Mouse (Mus musculus) embryonic facial prominence, embryonic 12.5 days (tissue): ENCODE measurements around the gene Fbxw9. TPM values are rescaled to one million over a fixed set of nuclear protein-coding genes. Genes with fewer than 3 reads are reported as not detected.
"Not testable (repeated sequence)": the region's sequence is repeated elsewhere in the genome, so short reads cannot be mapped to it uniquely, and the experiment has no call there.

ENCODE experiments used
- ATAC-seq: fragments of 200-750 bp; cut with Nextera tagmentation; 2 replicates; pipeline ENCODE4 v1.8.0; 2017; ENCODE audit not compliant: insufficient number of reproducible peaks, insufficient read depth, low FRiP score, low TSS enrichment
- H3K27ac ChIP-seq: fragments of 300-500 bp; sonication (generic); 2 replicates; pipeline ENCODE4 v1.5.1; 2016; ENCODE audit warnings: mild to moderate bottlenecking
- H3K27me3 ChIP-seq: fragments of 300-500 bp; sonication (generic); 2 replicates; pipeline ENCODE4 v1.6.1; 2016; ENCODE audit warnings: mild to moderate bottlenecking, moderate library complexity
- H3K36me3 ChIP-seq: fragments of 300-500 bp; sonication (generic); 2 replicates; pipeline ENCODE4 v1.6.1; 2016; ENCODE audit warnings: mild to moderate bottlenecking
- H3K4me1 ChIP-seq: fragments of 300-500 bp; sonication (generic); 2 replicates; pipeline ENCODE4 v1.6.1; 2016
- H3K4me2 ChIP-seq: fragments of 300-500 bp; sonication (generic); replicated peaks from 2 replicates; pipeline ENCODE4 v1.6.1; 2016; ENCODE audit warnings: mild to moderate bottlenecking, moderate library complexity
- H3K4me3 ChIP-seq: fragments of 300-500 bp; sonication (generic); 2 replicates; pipeline ENCODE4 v1.5.1; 2016; ENCODE audit warnings: mild to moderate bottlenecking
- H3K9ac ChIP-seq: fragments of 300-500 bp; sonication (generic); 2 replicates; pipeline ENCODE4 v1.6.1; 2016; ENCODE audit warnings: mild to moderate bottlenecking, moderate library complexity
- H3K9me3 ChIP-seq: fragments of 300-500 bp; sonication (generic); 2 replicates; pipeline ENCODE4 v1.6.1; 2016; ENCODE audit warnings: mild to moderate bottlenecking, moderate library complexity
- WGBS: fragments of 180-500 bp; shearing (Covaris S2); methylation state at CpG from one replicate; pipeline ENCODE4 v1.1.7; 2016; 5-methylcytosine and 5-hydroxymethylcytosine counted together
- polyA plus RNA-seq: library from polyadenylated mRNA; unstranded; fragments of >200 nt; fragmentation: Nextera tagmentation; extraction: Ambion mirVana; gene quantifications from 2 replicates; pipeline ENCODE4 v1.2.1, GENCODE M21; 2016

Gene Fbxw9
- polyA plus RNA-seq, 1 experiment from 2014 or later: 32.8 TPM

DNA sequence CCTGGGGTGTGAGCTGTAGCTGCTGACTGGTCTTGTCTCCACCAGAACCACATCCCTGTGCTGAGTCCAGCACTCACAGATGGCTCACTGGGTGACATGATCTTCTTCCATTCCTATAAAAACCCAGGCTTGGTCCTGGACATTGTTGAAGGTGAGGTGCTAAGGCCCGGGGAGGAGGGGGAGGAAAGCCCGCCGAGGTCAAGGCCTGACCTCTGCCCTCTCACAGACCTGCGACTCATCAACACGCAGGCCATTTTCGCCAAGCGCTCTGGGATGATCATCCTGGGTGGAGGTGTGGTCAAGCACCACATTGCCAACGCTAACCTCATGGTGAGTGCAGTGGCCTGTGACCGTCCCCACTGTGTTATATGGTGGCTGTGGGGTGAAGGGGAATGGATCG, 14.3 kb downstream of the Fbxw9 start:
- 82% methylated on average over 10 of the region's 10 CpGs for WGBS
- H3K4me2 ChIP-seq: no peak overlapping the region
- no peaks in the 10 kb centered on the region for H3K27me3 ChIP-seq
- no peak overlapping the region for H3K4me3 ChIP-seq
- H3K4me1 ChIP-seq: no peaks in the 10 kb centered on the region
- H3K9me3 ChIP-seq: no peaks in the 10 kb centered on the region
- H3K27ac ChIP-seq: no peak overlapping the region
- H3K36me3 ChIP-seq: peaks cover 35% of the 10 kb centered on the region
- H3K9ac ChIP-seq: no peak overlapping the region
- ATAC-seq: no peak

- no peak overlapping the region for H3K4me3 ChIP-seq
- no peaks in the 10 kb centered on the region for H3K9me3 ChIP-seq
- H3K27me3 ChIP-seq: no peaks in the 10 kb centered on the region
- H3K4me1 ChIP-seq: peaks cover 2% of the 10 kb centered on the region; the same call in 1 of the 2 replicates
- H3K4me2 ChIP-seq: no peak overlapping the region
- ATAC-seq: no peak
- WGBS: 93% methylated on average over 10 of the region's 10 CpGs
- H3K27ac ChIP-seq: no peak overlapping the region
- no peak overlapping the region for H3K9ac ChIP-seq
- peaks cover 35% of the 10 kb centered on the region for H3K36me3 ChIP-seq
Observed at GRCm38 (mm10) chr8:85074617-85075016, 14.8 kb downstream of the Fbxw9 start.

- Histone ChIP-seq H3K27me3 (no peaks in the 10 kb centered on the region), H3K36me3 (peaks cover 35% of the 10 kb centered on the region), H3K4me1 (peaks cover 6% of the 10 kb centered on the region; the same call in 1 of the 2 replicates), H3K27ac (no peak overlapping the region), H3K4me2 (no peak overlapping the region), H3K4me3 (no peak overlapping the region), H3K9me3 (no peaks in the 10 kb centered on the region), H3K9ac (no peak overlapping the region)
- 73% methylated on average over 9 of the region's 9 CpGs for WGBS
- ATAC-seq: no peak
Observed at GRCm38 (mm10) chr8:85076001-85076400, 16.1 kb downstream of the Fbxw9 start.

GRCm38 (mm10) chr8:85076993-85077392, 17.1 kb downstream of the Fbxw9 start:
- H3K4me1 ChIP-seq: peaks cover 13% of the 10 kb centered on the region; the same call in 1 of the 2 replicates
- H3K27ac ChIP-seq: 0 out of 2 replicates have a peak overlapping the region, but pooled peaks have one; percentile 17
- H3K27me3 ChIP-seq: no peaks in the 10 kb centered on the region
- no peaks in the 10 kb centered on the region for H3K9me3 ChIP-seq
- H3K4me2 ChIP-seq: no peak overlapping the region
- WGBS: 0% methylated on average over 2 of the region's 2 CpGs
- no peak overlapping the region for H3K4me3 ChIP-seq
- H3K9ac ChIP-seq: no peak overlapping the region
- ATAC-seq: no peak
- H3K36me3 ChIP-seq: peaks cover 35% of the 10 kb centered on the region

GRCm38 (mm10) chr8:85080214-85080531, 20.3 kb downstream of the Fbxw9 start:
- H3K9ac ChIP-seq: peak overlapping the region; percentile 92
- peak overlapping the region; percentile 93 for H3K4me2 ChIP-seq
- whole genome bisulfite sequencing: under 1% methylated on average over 25 of the region's 25 CpGs
- no peaks in the 10 kb centered on the region for H3K9me3 ChIP-seq
- H3K4me3 ChIP-seq: peak overlapping the region; percentile 94
- no peaks in the 10 kb centered on the region for H3K27me3 ChIP-seq
- H3K27ac ChIP-seq: 0 out of 2 replicates have a peak overlapping the region, but pooled peaks have one; percentile 8
- H3K4me1 ChIP-seq: peaks cover 28% of the 10 kb centered on the region
- peaks cover 22% of the 10 kb centered on the region for H3K36me3 ChIP-seq
- no peak for ATAC-seq

DNA sequence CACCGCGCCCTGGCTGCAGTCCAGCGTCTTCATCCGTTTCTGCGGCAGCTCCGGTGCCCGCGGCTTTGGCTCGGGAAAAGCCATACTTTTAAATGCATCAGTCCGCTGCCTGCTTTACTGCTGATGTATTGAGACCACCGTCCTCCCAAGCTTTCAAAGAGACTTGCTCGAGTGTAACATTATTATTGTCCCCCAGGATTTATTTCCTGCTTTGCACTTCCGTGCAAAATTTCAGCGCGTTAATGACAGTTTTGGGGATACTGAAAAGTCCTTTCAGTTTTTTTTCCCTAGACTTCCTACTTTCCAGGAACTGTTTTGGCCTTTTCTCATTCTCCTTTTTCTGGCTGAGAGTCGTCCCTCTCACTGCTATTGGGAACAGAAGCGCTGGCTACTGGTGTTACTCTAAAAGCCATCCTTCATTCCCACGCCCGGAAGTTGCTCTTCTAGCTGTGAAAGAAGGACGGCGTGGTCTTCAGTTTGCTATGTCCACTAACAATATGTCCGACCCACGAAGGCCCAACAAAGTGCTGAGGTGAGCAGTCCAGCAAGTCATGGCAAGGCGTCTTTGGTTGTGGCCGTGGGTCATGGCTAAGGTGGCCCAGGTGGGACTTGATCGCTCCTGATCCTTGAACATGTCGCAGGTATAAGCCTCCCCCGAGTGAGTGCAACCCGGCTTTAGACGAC, 20.8 kb downstream of the Fbxw9 start, which contains the start of gene Wdr83os:
Wdr83os (plus strand) TSS at position 209 of the 684 bp plus-strand sequence.
- peak; percentile 1; the same call in 1 of the 2 replicates for ATAC-seq
- peak within 1 kb of the TSS; percentile 92 for H3K9ac ChIP-seq
- peak within 1 kb of the TSS; percentile 94 for H3K4me3 ChIP-seq
- H3K4me2 ChIP-seq: peak within 1 kb of the TSS; percentile 93
- H3K9me3 ChIP-seq: no peaks in the 10 kb centered on the region
- H3K4me1 ChIP-seq: peaks cover 28% of the 10 kb centered on the region
- H3K27ac ChIP-seq: 0 out of 2 replicates have a peak within 1 kb of the TSS, but pooled peaks have one; percentile 8
- WGBS: under 1% methylated on average over 30 of the region's 30 CpGs
- peaks cover 22% of the 10 kb centered on the region for H3K36me3 ChIP-seq
- no peaks in the 10 kb centered on the region for H3K27me3 ChIP-seq

- Histone ChIP-seq H3K4me3 (peak within 1 kb of the TSS; percentile 94), H3K27ac (0 out of 2 replicates have a peak within 1 kb of the TSS, but pooled peaks have one; percentile 8), H3K36me3 (peaks cover 18% of the 10 kb centered on the region), H3K9me3 (no peaks in the 10 kb centered on the region), H3K4me1 (peaks cover 28% of the 10 kb centered on the region), H3K4me2 (peak within 1 kb of the TSS; percentile 93), H3K9ac (peak within 1 kb of the TSS; percentile 92), H3K27me3 (no peaks in the 10 kb centered on the region)
- 1% methylated on average over 9 of the region's 9 CpGs for WGBS
- peak; percentile 38 for ATAC-seq
Observed at GRCm38 (mm10) chr8:85081216-85081555, 21.3 kb downstream of the Fbxw9 start, which contains the start of gene Wdr83. Gene Wdr83, minus strand, starts transcription at chr8:85081306.

DNA sequence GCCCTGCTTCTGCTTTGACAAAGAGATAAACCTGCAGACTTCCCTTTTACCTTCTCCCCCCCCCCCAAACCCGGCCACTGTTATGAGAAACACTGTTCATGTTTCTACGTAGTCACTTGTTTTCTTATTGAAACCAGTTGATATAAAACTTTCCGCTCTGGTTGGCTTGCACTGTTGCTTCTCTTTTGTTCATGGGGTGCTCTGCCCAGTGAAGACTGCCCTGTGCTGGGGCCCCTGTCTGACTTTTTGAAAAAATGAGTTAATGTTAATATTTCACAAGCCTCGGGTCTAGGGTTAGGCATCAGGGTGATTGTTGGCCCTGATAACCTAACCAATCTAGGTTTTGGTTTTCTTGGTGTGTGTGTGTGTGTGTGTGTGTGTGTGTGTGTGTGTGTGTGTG, 22.3 kb downstream of the Fbxw9 start:
- H3K27me3 ChIP-seq, H3K27ac ChIP-seq, H3K9ac ChIP-seq, H3K4me2 ChIP-seq, ATAC-seq, H3K9me3 ChIP-seq, H3K4me3 ChIP-seq: not testable (repeated sequence)
- peaks cover 14% of the 10 kb centered on the region for H3K36me3 ChIP-seq
- H3K4me1 ChIP-seq: peaks cover 28% of the 10 kb centered on the region
- WGBS: 87% methylated on average over 4 of the region's 4 CpGs

DNA sequence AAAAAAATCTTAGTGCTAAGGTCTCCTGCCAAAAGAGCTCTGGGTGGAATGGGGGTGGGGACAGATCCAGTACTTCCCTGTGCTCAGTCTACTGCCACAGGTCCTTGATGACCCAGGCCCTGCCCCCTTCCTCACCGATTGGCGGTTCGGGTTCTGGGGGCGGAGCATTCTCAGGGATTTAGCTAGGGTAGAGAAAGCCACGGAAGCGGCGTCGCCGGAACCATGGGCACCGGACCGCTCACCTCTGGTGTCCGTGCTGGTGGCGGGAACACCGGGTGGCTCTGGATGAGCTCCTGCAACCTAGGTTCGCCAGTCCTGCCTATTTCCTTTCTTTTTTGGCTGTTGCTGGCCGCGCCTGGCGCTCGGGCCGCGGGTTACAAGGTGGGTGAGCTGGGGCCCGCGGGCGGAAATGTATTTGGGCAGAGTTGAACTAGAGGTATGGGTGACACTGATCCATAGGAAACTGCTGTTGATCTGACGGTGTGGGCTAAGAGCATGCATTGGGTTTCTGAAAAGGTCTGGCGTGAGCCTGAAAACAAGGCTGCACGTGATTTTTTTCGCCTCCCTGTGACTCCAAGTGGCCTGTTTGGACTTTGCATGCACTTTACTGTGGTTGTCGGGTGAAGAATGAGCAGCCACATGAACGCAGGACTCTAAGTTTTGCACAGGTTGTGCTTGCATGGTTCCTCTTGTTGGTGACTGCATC, 23.4 kb downstream of the Fbxw9 start, which contains the start of gene Man2b1:
Man2b1 (plus strand) TSS at position 163 of the 706 bp plus-strand sequence.
- Histone ChIP-seq H3K27ac (no peak within 1 kb of the TSS), H3K4me1 (peaks cover 28% of the 10 kb centered on the region), H3K4me2 (peak within 1 kb of the TSS; percentile 71), H3K9ac (peak within 1 kb of the TSS; percentile 46), H3K4me3 (peak within 1 kb of the TSS; percentile 56), H3K27me3 (no peaks in the 10 kb centered on the region), H3K36me3 (peaks cover 25% of the 10 kb centered on the region), H3K9me3 (no peaks in the 10 kb centered on the region)
- ATAC-seq: peak; percentile 70; the same call in 1 of the 2 replicates
- WGBS: under 1% methylated on average over 30 of the region's 30 CpGs

DNA sequence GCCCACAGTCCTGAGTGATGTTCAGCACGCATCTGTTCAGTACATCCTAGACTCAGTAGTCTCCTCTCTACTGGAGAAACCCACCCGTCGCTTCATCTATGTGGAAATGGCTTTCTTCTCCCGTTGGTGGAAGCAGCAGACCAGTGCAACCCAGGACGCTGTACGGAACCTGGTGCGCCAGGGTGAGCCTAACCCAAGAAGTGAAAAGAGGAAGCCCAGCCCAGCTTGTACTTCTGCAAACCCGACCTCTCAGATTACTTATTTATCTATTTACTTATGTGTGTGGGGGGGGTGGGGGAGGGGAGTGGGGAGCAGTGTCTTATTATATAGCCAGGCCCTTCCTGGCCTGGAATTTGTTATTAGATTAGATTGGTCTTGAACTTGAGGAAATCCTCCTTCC, 24.8 kb downstream of the Fbxw9 start:
- Histone ChIP-seq H3K36me3 (peaks cover 27% of the 10 kb centered on the region), H3K4me2 (no peak overlapping the region), H3K4me3 (no peak overlapping the region), H3K4me1 (peaks cover 26% of the 10 kb centered on the region), H3K9me3 (no peaks in the 10 kb centered on the region), H3K9ac (no peak overlapping the region), H3K27ac (no peak overlapping the region), H3K27me3 (no peaks in the 10 kb centered on the region)
- no peak for ATAC-seq
- 88% methylated on average over 8 of the region's 8 CpGs for WGBS

GRCm38 (mm10) chr8:85086238-85086637, 26.4 kb downstream of the Fbxw9 start:
- H3K4me1 ChIP-seq: peaks cover 21% of the 10 kb centered on the region
- no peaks in the 10 kb centered on the region for H3K27me3 ChIP-seq
- H3K27ac ChIP-seq: no peak overlapping the region
- no peak overlapping the region for H3K4me2 ChIP-seq
- no peak for ATAC-seq
- H3K9me3 ChIP-seq: no peaks in the 10 kb centered on the region
- no peak overlapping the region for H3K4me3 ChIP-seq
- H3K36me3 ChIP-seq: peaks cover 32% of the 10 kb centered on the region
- WGBS: 73% methylated on average over 3 of the region's 3 CpGs
- H3K9ac ChIP-seq: no peak overlapping the region

DNA sequence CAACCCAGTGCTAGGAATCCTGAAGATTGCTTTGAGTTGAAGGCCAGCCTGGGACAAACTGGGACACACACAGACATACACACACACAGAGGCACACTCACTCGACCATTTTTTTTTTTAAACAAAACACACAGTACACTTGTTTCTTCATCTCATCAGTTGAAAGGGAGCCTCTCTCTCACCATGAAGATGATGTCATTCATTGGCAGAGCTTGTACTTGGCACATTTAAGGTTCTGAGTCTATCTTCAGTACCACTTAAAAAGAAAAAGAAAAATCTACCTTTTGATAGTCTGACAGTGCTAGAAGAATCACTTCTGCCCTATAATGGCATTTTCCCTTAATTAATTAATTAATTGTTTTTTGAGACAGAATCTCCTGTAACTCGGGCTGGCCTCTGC, 28.9 kb downstream of the Fbxw9 start:
- no peak for ATAC-seq
- H3K4me3 ChIP-seq: no peak overlapping the region
- WGBS: 77% methylated on average over 2 of the region's 2 CpGs
- H3K36me3 ChIP-seq: peaks cover 38% of the 10 kb centered on the region
- H3K27me3 ChIP-seq: no peaks in the 10 kb centered on the region
- H3K9ac ChIP-seq: no peak overlapping the region
- no peak overlapping the region for H3K27ac ChIP-seq
- H3K9me3 ChIP-seq: no peaks in the 10 kb centered on the region
- no peak overlapping the region for H3K4me2 ChIP-seq
- H3K4me1 ChIP-seq: peaks cover 6% of the 10 kb centered on the region
